Mouse (Mus musculus) urinary bladder, postnatal 14 days (tissue): ENCODE data around the gene H2al1g.
"Not testable (repeated sequence)": the region's sequence is repeated elsewhere in the genome, so short reads cannot be mapped to it uniquely, and the experiment has no call there.

Source experiments
- DNase-seq: peaks from one replicate; pipeline ENCODE4 v3.0.0; 2021; ENCODE audit warnings: low spot score

Gene H2al1g

DNA sequence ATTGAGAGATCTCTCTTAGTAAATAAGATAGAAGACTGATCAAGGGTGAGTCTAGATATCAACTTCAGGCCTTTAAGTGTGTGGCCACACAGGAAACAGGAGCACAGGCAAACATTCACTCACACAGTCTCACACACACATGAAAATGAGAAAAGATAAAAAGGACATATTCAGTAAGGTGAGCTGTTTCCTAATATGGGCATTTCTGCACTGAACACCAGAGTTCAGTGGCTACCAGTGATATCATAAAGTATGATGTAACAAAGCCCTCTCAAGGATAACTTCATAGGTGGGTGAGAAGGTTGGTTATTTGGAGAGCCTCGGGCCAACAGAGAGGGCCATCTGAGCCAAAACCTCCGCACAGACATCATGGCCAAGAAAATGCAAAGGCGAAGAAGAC is at the start of gene H2al1g:
Gene H2al1g (plus strand): TSS at position 301 of the 400 bp plus-strand sequence.
- not testable (repeated sequence) for DNase-seq

DNA sequence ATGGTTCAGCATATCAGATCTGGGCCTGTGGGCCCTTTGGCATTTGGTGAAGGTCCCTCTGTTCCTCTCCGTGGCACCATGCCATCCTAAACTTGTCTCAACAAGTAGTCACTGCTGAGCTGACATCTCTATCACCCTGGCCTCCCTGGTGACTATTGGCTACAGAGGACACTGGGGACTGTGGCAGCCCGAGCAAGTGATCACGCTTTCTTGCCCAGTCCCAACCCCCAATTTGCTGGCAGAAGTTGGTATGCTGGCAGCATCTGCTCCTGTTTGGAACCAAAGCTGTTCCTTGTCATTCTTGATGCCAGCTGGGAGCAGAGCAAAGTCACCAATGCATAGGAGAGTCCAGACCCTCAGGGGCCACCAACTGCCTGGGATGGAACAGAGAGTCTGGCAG is 49.0 kb upstream of the H2al1g start:
- DNase-seq, result peak; percentile 8

DNA sequence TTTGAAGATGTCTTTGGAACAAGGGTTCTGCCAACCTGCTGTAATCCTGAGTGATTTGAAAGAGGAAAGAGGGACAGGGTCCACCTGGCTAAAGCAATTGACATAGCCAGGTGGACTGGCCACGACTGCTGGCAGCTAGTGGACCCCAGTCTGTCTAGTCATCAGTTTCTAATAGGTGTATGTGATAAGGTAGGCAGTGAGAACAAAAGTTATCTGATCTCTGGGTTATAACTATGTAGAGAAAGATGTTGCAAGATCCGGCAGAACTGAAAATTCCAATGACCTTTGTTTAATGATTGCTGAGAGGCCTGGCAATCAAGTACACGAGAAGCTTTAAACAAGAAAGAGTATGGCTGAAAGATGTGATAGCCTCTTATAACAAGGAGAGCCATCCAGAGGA is 44.9 kb upstream of the H2al1g start:
- no peak for DNase-seq

DNA sequence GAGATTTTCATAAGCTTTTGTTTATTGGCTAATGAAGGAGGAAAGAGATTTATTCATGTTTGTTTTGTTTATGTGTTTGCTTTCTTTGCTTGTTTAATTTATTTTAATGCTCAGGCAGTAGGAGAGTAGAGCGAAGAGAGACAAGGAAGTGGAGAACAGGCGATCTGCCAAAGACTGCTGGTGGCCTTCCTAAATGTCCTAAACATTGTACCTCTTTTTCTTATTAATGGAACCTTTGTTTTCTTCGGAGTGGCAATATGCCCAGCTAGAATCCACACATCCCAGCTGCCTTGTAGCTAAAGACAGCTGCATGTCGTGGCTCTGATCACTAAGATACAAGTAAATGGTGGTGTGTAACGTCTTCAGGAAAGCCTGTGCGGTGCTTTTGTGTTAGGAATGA is 41.0 kb upstream of the H2al1g start:
- no peak for DNase-seq

DNA sequence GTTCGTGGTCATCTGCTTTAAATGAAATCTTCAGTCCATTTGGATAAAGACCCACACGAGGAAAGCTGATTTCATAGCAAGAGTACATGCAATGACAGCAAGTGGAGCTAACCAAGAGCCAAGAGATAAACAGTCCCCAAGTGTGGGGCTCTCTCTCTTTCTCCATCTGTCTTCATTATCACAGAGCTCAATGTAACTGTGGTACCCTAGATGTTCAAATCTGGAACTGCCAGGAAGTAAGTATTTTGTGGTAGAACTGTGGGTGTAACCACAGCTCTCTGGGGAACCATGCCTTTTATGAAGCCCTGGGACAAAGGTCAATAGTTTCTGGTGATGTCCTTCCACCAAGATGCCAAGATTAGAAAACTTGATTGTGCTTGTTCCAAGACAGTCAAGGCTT is 37.3 kb upstream of the H2al1g start:
- DNase-seq, result no peak

DNA sequence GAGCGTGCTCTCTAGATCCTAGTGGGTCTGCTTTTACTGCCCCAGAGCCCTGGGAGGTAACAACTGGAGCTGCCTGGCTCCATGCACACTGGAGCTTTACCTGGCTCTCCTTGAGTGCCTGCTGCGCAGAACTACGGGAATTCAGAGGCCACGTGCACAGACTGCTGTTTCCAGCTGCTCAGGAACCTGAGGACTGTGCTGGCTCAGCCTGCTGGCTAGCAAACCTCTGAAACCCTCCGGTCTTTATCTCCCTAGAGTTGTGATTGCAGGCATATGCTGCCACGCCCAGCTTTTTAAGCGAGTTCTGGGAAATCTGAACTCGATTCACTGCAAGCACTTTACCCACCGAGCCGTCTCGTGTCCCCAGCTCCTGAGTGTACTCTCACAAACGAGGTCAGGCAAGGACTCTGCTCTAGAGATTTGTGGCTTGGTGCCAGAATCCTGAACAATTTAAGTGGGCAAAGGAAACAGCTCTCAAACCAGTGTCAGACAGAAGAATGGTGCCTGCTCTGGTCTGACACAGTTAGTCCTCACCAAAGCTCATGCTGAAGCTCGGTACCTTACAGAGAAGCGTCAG is 29.7 kb upstream of the H2al1g start:
- DNase-seq, result no peak

DNA sequence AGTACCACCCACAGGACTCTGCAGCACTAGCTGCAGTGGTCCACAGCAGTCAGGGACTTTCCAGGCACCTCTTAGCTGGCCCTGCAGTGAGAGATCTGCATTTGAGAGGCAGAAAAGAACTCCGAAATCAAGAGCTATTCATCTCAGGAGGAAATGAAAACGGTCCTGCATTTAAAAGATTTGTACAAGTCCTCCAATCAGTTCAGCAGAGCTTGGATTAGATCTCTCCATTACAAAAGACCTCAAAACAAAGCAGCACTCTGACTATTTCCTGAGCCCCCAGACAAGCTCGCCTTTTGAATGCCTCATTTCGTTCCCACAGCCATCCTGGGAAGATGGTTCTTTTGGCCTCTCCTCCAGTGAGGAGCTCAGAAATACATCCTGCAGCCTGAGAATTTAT is 28.8 kb upstream of the H2al1g start:
- DNase-seq, result no peak

DNA sequence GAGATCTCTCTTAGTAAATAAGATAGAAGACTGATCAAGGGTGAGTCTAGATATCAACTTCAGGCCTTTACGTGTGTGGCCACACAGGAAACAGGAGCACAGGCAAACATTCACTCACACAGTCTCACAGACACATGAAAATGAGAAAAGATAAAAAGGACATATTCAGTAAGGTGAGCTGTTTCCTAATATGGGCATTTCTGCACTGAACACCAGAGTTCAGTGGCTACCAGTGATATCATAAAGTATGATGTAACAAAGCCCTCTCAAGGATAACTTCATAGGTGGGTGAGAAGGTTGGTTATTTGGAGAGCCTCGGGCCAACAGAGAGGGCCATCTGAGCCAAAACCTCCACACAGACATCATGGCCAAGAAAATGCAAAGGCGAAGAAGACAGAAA is 19.1 kb upstream of the H2al1g start, which contains the start of gene H2al1a:
Gene H2al1a (plus strand): TSS at position 301 of the 400 bp plus-strand sequence.
- not testable (repeated sequence) for DNase-seq

DNA sequence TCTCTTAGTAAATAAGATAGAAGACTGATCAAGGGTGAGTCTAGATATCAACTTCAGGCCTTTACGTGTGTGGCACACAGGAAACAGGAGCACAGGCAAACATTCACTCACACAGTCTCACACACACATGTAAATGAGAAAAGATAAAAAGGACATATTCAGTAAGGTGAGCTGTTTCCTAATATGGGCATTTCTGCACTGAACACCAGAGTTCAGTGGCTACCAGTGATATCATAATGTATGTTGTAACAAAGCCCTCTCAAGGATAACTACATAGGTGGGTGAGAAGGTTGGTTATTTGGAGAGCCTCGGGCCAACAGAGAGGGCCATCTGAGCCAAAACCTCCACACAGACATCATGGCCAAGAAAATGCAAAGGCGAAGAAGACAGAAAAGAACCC is 15.9 kb upstream of the H2al1g start, which contains the start of gene H2al1b:
Gene H2al1b (plus strand): TSS at position 301 of the 400 bp plus-strand sequence.
- not testable (repeated sequence) for DNase-seq

DNA sequence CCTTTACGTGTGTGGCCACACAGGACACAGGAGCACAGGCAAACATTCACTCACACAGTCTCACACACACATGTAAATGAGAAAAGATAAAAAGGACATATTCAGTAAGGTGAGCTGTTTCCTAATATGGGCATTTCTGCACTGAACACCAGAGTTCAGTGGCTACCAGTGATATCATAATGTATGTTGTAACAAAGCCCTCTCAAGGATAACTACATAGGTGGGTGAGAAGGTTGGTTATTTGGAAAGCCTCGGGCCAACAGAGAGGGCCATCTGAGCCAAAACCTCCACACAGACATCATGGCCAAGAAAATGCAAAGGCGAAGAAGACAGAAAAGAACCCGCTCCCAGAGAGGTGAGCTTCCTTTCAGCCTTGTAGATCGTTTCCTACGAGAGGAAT is 12.7 kb upstream of the H2al1g start, which contains the start of gene H2al1c:
Gene H2al1c (plus strand): TSS at position 301 of the 400 bp plus-strand sequence.
- not testable (repeated sequence) for DNase-seq

DNA sequence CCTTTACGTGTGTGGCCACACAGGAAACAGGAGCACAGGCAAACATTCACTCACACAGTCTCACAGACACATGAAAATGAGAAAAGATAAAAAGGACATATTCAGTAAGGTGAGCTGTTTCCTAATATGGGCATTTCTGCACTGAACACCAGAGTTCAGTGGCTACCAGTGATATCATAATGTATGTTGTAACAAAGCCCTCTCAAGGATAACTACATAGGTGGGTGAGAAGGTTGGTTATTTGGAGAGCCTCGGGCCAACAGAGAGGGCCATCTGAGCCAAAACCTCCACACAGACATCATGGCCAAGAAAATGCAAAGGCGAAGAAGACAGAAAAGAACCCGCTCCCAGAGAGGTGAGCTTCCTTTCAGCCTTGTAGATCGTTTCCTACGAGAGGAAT is 9.5 kb upstream of the H2al1g start, which contains the start of gene H2al1d:
Gene H2al1d (plus strand): TSS at position 301 of the 400 bp plus-strand sequence.
- not testable (repeated sequence) for DNase-seq

DNA sequence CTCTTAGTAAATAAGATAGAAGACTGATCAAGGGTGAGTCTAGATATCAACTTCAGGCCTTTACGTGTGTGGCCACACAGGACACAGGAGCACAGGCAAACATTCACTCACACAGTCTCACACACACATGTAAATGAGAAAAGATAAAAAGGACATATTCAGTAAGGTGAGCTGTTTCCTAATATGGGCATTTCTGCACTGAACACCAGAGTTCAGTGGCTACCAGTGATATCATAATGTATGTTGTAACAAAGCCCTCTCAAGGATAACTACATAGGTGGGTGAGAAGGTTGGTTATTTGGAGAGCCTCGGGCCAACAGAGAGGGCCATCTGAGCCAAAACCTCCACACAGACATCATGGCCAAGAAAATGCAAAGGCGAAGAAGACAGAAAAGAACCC is 6.4 kb upstream of the H2al1g start, which contains the start of gene H2al1e:
Gene H2al1e (plus strand): TSS at position 301 of the 400 bp plus-strand sequence.
- DNase-seq, result not testable (repeated sequence)

DNA sequence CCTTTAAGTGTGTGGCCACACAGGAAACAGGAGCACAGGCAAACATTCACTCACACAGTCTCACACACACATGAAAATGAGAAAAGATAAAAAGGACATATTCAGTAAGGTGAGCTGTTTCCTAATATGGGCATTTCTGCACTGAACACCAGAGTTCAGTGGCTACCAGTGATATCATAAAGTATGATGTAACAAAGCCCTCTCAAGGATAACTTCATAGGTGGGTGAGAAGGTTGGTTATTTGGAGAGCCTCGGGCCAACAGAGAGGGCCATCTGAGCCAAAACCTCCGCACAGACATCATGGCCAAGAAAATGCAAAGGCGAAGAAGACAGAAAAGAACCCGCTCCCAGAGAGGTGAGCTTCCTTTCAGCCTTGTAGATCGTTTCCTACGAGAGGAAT is 3.2 kb upstream of the H2al1g start, which contains the start of gene H2al1f:
Gene H2al1f (plus strand): TSS at position 301 of the 400 bp plus-strand sequence.
- DNase-seq, result not testable (repeated sequence)

DNA sequence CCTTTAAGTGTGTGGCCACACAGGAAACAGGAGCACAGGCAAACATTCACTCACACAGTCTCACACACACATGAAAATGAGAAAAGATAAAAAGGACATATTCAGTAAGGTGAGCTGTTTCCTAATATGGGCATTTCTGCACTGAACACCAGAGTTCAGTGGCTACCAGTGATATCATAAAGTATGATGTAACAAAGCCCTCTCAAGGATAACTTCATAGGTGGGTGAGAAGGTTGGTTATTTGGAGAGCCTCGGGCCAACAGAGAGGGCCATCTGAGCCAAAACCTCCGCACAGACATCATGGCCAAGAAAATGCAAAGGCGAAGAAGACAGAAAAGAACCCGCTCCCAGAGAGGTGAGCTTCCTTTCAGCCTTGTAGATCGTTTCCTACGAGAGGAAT is 3.1 kb downstream of the H2al1g start, which contains the start of gene H2al1h:
Gene H2al1h (plus strand): TSS at position 301 of the 400 bp plus-strand sequence.
- DNase-seq, result not testable (repeated sequence)

DNA sequence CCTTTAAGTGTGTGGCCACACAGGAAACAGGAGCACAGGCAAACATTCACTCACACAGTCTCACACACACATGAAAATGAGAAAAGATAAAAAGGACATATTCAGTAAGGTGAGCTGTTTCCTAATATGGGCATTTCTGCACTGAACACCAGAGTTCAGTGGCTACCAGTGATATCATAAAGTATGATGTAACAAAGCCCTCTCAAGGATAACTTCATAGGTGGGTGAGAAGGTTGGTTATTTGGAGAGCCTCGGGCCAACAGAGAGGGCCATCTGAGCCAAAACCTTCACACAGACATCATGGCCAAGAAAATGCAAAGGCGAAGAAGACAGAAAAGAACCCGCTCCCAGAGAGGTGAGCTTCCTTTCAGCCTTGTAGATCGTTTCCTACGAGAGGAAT is 6.3 kb downstream of the H2al1g start, which contains the start of gene H2al1i:
Gene H2al1i (plus strand): TSS at position 301 of the 400 bp plus-strand sequence.
- DNase-seq, result not testable (repeated sequence)

DNA sequence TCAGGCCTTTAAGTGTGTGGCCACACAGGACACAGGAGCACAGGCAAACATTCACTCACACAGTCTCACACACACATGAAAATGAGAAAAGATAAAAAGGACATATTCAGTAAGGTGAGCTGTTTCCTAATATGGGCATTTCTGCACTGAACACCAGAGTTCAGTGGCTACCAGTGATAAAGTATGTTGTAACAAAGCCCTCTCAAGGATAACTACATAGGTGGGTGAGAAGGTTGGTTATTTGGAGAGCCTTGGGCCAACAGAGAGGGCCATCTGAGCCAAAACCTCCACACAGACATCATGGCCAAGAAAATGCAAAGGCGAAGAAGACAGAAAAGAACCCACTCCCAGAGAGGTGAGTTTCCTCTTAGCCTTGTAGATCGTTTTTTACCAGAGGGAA is 9.5 kb downstream of the H2al1g start, which contains the start of gene H2al1j:
Gene H2al1j (plus strand): TSS at position 301 of the 400 bp plus-strand sequence.
- not testable (repeated sequence) for DNase-seq

DNA sequence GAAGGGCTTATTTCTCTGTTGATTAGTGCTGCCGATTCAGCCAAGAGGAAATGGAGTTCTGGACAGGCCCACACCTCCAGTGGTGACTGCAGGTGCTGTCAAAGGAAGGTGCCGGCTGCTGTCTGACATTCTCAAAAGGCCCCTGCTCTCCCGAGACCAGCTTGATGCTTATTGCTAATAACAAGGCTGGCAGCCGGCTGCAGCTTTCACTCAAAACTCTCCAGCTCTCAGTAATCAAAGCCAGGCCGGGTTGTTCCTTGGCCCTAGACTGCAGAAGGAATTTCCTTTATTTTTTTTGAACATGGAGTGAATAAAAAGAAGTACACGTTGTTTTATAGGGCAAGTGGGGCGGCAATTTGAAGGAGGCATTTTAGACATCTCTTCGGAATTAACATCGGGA is 27.7 kb downstream of the H2al1g start:
- no peak for DNase-seq

DNA sequence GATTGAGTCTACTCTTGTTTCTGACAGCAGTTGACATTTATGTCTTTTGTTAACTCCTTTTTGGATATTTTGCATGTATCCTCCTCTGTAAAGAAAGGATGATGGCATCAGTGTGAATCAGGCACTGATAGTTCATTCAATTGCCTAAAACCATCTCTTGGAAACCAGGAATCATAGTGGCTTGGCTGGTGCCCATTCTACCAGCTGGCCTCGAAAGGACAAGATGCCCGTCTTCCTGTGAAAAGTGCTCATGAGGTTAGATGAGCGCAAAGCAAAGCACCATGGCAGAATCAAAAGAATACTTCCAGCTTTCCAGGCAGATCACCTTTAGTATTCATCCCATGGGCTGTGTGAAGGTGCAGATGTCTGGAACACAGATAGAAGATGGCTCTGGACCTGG is 28.7 kb downstream of the H2al1g start:
- DNase-seq, result no peak

DNA sequence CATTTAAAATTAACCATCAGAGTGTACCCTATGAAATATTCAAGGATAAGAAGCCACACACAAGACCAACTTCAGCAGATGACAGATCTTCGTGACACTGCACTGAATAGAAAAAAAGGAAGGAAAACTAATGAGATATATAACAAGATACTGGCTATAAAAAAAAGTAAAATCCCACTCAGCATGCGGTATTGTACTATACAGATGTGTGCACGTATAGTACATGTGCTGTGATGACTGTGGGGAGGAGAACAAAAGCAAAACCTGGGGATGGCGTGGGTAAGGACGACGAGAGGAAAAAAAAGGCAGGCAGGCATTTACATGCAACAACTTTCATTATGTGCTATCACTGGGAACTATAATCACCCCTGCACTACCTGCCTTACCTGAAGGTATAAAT is 42.8 kb downstream of the H2al1g start:
- DNase-seq, result no peak

DNA sequence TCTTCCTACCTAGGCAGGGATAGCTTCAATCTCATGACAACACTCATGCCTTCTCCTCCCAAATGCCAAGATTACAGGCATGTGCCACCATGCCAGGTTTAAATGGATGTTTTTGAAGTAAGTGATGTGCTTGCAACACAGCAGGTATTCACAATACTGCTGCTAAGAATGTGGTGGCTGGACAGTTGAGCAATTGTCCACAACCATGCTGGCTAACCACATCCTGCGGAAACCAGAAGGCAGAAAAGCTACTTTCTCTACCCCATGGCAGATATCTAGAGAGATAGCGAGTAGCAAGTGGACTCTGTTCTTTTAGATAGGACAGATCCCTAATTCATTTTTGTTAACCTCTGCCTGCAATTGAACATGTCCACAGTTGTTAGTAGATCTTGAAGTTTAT is 43.2 kb downstream of the H2al1g start:
- no peak for DNase-seq

DNA sequence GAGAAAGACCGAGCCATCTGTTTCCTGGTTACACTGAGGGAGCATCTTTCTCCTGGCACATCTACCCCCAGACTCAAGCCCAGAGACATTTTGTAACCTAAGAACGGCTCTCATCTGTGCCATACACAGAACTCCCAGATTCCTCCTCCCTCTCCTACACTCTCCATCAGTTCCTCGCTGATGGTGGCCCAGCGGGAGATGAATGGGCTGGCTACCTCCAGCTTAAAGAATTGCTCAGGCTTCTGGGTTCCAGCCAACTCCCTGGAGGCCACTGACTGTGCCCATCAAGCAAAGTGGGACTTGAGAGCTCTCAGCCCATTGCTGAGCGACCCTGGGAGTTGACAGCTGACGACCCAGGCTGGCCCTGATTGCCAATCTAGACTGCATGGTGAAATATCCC is 45.8 kb downstream of the H2al1g start:
- no peak for DNase-seq

DNA sequence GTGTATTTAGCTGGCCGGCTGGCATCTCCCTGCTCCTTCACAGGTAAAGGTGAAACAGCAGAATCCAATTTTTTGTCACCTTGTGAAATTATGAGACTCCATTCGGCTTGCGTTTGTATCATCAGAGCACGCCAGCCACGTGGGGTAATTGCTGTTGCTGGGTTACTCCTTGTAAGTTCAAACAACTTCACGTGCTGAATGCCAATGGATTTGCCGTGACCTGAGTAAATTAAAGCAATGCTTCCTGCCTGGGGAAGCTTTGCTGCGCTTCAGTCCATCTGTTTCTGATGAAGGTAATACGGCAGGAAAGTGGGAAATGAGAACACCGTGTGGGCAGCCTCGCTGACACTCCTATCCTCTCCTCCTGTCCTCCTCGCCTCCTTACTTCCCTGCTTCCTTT is 47.1 kb downstream of the H2al1g start:
- no peak for DNase-seq
